Mouse (Mus musculus) layer of hippocampus, adult 11-12 months (tissue): ENCODE data around the gene Prmt7.
"Not testable (repeated sequence)": the region's sequence is repeated elsewhere in the genome, so short reads cannot be mapped to it uniquely, and the experiment has no call there.

ENCODE experiments used
- DNase-seq: peaks from one replicate; pipeline ENCODE4 v3.0.0; 2022; ENCODE audit warnings: low spot score

Gene Prmt7

DNA sequence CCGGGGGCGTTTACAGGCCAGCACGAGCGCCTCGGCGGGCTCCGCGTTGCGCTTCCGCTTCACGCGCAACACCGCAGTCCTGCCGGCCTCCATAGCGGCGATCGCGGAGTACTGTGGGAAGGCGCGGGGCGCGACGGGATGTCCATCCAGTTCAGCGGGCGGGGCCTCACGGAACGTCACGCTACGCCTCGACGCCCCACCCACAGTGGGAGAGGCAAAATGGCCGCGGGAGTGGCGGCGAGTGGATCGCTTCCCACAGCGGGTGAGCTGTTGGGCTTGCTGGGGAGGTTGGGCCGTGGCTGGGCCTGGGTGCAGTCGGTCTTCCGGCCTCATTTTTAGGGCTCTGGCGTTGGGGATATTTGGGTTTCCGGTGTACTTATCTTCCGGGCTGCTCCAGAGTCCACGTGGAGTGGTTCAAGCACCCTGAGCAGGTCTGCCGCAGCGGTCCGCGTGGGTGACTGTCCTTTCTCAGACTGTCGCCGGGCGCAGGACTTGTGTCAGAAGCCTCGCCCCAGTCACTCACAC is at the start of gene Prmt7, which contains the start of gene Slc7a6os:
Gene Prmt7 (plus strand): TSS at position 116 of the 525 bp plus-strand sequence.
Gene Slc7a6os (minus strand): TSS at position 115 of the 525 bp plus-strand sequence.
- peak; percentile 94 for DNase-seq

DNA sequence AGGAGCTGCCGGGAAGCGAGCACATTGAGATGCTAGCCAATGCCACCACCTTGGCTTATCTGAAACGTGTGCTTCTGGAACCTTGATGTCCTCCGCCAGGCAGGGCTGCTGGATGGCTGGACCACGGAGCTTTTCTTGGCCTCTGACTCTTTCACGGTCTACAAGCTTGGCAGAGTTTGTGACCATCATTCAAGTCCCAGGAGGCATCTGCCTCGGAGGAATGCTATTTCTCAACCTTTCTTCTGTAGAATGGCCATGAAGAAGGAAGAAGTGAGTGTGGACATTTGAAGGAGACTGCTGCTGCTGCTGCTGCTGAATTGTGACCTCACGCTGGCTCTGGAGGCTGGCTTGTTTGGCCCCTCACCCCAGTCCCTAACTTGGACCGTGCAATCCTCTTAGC is 47.5 kb upstream of the Prmt7 start:
- no peak for DNase-seq

DNA sequence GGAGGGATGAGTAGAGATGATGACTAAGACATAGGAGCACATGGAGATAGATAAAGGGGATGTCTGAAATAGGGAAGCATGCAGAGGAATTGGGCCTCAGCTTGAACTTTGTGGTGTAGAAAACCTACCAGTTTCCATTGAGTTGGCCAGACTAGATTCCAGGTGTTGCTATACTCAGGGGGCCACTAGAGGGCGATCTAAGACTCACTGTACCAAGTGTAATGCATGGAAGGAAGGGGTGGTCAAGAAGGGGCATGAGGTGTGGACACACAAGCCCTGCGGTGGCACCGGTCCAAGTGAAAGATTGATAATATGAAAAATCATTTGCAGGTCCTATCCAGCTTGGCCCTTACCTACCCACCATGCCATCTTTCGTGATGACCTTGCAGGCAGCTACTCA is 45.3 kb upstream of the Prmt7 start:
- peak; percentile 85 for DNase-seq

DNA sequence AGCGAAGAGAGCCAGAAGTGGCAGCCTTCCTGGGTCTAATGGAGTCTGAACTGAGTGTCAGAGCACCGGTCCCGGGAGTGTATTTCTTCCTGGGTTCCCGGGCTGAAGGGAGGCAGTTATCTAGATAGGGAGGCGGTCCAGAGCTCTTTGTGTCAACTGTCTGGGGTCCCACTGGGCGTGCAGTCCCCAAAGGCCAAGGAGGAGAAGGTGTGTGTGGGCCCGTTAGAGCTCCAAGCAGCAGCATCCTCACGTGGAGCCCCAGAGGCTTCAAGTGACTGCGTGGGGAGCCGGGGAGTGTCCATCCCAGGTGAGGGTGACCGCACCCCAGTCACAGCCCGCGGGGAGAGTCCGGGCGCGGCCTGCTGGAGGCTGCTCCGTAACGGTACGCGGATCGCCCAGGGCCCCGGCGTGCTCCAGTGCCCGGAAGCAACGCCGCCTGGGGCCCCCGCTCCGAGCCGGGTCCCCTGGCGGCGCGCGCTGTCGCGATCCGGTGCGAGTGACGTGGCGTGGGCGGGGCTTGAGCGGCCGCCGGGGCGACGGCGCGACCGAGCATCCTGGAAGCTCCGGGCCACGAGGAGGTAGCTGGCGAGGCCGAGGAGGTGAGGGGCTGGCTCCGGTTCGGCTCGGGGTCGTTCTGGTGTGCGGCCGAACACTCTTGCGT is 42.2 kb upstream of the Prmt7 start, which contains the start of gene Slc7a6:
Gene Slc7a6 (plus strand): TSS at position 502 of the 661 bp plus-strand sequence.
- DNase-seq, result peak; percentile 87

DNA sequence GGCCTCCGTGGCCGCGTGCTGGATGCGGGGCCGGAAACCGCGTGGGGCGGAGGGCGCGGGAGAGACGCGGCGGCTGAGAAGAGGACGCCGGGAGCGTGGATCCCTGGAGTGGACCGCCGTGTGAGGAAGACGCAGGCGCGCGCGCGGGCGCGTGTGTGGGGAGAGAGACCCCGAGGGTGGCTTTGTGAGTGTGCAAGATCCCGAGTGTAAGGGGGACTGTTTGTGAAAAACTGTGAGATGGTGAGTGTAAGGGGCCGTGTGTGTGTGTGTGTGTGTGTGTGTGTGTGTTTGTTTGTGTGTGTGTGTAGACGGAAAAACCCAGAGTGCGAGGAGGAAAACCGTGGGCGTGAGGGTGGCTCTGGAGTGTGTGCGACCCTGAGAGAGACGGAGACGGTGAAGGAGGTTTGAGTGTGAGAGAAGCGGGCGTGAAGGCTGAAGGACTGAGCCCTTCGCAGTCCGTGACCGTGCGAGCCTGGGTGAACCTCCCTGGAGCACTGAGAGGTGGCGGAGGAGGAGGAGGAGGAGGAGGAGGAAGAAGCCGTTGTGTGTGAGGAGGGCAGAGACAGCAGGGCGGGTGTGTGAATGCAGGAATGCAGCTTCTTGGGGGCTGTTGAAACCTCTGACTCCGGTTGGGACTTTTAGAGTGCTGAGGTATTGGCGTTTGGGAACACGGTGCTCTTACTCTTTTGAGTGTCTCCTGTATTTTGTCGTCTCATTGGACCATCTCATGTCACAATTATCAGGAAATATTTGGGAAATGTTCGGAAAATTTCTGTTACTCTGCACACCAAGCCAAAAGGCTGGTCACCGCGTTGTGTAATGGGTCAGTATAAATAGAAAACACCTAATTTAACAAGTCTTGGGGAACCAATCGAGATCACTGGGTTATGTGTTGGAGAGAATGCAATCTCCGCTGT is 41.5 kb upstream of the Prmt7 start:
- no peak for DNase-seq

DNA sequence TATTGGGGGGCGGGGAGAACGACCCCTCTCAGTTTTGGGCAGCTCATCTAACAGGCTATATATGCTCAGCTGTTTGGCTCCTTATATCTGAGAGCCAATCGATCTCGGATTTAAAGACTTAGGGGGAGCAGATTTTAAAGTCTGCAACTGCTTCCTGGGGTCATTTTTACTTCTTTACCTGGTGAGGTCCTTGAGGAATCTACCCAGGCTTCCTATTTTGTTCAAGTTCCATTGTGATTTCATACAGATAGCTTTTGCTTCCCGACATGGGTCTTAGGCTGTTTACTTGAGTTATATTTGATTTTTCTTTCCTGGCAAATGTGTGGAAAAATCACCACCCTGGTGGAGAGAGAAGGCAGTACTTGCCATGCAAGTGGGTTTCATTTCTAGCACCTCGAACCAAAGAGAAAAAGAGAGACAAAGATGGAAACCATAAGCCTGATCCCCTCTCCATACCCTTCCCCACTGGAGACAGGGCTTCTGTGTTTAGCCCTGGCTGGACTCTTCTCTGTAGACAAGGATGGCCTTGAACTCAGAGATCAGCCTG is 40.7 kb upstream of the Prmt7 start:
- no peak for DNase-seq

DNA sequence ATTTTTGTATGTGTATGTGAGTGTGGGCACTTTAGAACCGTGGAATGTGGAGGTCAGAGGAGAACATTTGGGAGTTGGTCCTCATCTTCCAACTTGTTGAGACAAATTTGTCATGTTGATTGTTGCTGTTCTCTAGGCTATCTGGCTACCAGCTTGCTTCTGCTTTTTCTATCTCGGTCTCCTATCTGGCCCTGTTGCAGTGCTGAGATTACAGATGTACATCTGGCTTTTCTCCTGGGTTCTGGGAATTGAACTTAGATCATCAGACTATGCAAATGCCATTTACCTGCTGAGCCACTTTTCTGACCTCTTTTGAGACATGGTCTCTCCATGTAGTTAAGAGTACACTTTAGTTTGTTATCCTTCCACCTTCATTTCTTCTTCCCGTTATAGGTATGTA is 37.2 kb upstream of the Prmt7 start:
- DNase-seq, result no peak

DNA sequence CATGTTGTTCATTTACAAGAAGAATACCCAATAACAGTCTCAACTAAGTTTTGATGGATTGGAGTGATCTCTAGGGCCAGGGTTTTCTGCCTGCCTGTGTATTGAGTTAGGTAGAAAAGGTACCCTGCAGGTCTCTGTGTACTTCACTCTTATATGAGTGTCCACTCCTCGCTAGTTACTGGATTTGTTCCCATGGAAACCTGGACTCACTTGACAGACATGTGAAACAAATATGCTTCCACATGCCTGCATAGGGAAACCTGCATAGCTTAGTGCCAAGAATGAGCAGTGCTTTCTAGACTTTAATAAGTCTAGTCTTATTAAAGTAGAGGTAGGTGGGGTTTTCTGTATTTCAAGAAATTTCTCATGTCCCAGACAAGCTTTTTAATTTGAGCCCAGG is 33.8 kb upstream of the Prmt7 start:
- no peak for DNase-seq

DNA sequence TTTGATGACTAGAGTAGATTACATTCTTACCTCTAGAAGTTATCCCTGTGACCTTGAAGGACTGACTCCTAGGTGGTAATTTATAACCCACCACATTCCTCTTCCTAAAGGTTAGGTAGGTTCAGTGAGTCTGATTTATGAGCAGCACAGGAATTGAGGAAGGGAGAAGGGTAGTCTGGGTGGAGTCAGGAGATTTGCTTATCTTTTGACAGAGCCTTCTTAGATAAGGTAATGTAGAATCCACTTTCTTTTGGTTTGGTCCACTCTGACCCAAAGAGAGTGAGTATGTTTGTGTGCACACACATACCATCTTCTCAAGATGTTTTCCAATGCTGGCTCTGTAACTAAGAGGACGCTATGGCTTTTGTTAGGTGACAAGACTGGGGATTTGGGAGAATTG is 33.1 kb upstream of the Prmt7 start:
- DNase-seq, result no peak

DNA sequence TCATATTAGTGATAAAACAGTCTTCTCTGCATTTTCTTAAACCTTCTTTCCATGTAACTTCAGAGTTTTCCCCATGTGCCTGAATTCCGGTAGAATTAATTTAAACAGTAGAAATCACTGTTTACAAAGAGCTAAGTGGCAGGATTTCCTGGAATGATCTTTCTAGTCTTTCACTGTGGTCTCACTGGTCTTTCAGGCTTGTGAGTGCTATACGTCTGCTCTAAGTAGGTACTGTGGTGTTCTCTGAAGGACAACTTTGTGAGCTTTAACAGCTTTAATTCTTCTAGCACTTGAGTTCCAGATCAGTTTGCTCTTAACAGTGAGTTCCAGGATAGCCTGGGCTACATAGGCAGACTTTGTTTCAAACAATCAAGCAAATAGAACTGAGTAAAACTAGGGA is 32.3 kb upstream of the Prmt7 start:
- DNase-seq, result no peak

DNA sequence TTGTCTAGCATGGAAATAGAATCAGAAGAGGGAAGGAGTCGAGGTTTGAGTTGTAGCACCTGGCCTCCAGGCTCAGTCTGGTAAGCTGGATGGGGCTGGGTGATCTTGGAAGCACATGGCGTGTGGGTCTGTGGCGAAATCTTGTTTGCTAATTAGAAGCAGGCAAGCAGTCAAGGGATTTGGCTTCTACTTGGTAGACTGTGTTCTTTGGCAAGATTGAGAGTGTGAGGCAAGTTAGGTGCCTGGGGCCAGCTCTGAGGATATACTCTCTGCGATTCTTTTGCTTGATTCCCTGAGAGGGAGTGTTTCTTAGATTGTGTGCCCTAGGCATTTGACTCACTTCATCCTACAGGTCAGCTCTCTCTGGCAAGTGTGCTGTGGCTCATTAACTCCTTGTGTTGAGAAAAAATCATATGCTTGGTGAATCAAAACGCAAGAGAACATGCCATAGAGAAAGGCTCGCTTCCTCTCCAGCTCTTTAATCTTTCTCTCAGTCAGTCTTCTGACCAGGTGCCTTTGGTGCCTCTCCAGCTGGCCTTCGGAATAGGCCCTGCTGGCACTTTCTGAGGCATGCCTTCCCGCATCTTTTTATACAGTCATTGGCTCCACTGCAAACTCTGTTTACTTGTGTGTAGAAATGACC is 25.0 kb upstream of the Prmt7 start:
- DNase-seq, result peak; percentile 44

DNA sequence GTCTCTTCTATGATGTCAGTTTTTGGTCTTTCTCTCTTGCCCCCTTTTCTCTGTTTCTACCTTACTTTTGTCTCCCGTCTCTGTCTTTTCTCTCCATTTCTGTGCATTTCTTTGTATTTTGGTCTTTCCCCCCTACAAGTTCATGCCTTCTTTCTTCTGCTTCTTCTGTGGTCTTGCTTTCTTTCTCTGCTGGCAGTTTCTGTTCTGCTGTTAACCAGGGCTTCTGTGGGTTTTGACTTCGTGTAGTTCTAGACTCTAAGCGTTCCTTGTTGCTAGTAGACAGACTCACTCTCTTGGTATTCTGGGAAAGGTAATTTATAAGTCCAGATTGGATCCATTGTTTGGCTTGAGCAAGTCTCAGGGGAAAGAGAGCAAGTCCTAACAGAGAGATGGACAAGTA is 24.3 kb upstream of the Prmt7 start:
- DNase-seq, result no peak

DNA sequence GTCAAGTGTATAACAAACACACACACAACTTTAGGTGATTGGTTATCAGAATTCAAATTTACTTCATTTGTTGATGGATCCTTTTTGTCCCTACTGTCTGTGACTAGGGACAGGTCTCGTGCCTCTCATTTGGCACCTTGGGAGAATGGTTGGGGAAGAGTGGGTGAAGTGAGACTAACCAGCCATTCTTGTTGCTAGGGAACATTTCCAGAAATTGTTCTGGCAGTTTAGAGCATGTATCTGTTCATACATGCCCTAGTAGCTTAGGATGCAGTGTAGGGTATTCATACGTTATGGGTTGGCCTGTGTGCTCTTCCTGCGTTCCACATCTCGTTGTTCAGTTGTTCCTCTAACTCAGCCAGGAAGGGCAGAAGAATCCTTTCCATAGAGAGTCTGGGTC is 21.6 kb upstream of the Prmt7 start:
- DNase-seq, result no peak

DNA sequence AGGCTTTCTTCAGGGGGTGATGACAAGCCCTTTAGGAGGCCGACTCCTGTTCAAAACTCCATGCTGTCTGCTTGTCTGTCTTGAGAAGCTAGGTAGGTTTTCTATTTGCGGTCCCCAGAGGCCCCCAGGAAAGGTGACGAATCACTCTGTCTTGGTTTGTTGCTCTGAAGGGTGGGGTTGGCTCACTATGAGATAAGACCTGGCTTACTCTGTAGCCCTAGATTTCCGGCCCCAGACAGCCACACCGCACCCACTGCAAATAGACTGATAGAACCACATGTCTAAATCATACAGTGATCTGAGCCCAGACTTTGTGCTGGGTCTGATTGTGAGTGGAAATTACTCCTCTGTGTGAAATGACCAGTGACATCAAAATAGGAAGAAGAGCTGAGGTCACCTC is 19.1 kb upstream of the Prmt7 start:
- DNase-seq, result no peak

DNA sequence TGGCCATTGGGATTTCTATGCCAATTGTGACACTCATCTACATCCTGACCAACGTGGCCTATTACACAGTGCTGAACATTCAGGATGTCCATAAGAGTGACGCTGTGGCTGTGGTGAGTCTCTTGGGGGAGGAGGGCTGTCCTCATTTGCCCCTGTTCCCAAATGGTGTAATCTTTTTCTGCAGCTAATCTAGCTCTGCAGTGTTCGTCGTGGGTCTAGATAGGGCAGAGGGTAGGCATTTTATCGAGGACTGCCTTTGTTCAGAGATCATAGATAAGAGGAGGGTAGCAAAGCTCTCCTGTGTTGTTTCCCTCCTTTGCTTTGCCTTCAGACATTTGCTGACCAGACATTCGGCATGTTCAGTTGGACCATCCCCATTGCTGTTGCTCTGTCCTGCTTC is 17.6 kb upstream of the Prmt7 start:
- DNase-seq, result no peak

DNA sequence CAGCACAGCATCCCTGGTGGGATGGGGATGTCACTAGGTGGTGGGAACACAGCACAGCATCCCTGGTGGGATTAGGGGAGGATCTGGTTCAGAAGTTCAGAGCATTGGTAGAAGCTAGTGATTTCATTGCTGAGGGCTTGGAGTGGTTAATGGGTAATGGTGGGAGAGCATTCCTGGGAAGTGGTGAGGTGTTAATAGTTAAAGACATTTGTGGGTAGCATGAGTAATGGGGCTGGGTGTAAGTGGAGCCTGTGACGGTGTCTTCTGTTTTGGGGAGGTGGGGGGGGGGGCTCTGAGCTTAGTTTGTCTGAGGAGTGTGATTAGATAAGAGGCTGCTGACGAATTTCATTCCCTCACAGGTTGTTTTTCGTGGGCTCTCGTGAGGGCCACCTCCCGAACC is 16.7 kb upstream of the Prmt7 start:
- no peak for DNase-seq

DNA sequence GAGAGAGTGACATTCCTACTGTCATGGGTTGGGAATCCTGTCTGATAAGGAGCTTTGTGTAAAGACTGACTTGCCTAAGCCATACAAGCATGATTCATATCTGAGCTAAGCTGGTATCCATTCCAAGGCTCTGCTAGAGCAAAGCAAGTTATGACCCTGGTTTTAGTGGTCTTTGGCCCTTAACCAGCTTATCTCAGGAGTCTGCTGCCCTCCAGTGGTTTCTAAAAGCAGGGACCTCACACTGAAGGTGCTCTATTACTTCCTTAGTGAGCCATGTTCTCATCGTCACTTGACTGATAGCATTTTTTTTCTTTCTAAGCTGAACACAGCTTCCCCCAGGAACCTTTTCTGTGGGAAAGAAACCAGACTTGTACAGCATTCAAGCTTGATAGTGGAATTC is 12.0 kb upstream of the Prmt7 start:
- DNase-seq, result peak; percentile 35

DNA sequence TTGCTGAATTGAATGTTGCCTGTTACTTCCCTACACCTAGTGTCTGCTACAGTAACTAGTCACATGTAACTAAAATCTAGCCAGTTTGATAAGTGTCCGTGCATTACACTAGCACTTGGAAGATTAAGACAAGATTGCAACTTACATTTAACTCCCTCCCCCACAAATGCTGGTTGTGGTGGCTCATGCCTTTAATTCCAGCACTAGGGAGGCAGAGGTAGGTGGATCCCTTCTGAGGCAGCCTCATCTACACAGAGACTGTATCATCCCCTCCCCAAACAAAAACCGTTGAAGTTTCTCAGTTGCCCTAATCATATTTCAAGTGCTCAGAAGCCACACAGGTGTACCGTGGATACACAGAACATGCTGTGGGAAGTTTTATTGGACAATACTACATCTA is 11.1 kb upstream of the Prmt7 start:
- not testable (repeated sequence) for DNase-seq

DNA sequence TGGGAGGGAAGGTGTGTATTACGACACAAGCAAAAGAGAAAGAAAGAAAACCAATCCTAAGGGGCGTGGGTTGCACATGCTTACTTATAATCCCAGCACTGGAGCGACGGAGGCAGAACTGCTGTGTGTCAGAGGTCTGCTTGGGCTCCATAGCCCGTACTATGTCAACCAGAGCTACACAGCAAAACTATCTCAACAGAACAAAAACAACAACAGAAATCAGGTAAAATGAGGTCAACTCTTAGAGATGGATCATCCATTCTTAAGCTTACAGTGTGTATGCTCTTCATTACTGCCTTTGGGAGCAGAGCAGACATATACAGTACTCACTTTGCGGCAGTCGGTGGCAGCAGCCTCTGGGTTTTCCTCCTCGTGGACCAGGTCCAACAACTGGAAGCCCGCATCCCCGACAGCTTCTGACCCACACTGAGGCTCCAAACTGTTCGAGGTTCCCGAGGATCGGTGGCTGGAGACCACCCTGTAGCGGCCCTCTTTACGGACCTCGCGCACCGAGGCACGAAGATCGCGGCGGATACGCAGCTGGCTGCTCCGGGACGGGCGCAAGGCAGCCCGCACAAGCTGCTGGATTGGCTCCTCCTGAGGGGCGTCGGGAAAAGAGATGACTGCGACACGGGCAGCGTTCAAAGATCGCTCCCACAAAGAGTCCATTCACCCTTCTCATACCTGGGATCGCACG is 553 bp upstream of the Prmt7 start:
- no peak for DNase-seq

DNA sequence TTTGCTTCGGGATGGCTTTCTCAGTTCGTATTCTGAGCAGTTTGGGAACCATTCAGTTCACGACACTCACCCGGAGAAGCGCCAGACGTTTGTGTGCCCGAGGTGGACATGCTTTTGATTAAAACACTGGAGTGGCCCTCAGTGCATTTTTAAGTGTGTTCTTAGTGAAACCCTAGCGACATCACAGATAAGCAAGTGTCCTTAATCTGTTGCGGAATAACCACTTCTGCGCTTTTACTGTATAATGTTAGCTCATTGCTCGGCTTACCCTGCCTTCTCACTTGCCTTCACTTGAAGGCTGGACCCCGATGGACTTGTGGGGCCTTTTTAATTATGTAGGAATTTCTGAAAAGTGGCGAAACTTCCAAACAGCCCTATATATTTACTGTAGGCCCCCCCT is 685 bp downstream of the Prmt7 start:
- DNase-seq, result no peak

DNA sequence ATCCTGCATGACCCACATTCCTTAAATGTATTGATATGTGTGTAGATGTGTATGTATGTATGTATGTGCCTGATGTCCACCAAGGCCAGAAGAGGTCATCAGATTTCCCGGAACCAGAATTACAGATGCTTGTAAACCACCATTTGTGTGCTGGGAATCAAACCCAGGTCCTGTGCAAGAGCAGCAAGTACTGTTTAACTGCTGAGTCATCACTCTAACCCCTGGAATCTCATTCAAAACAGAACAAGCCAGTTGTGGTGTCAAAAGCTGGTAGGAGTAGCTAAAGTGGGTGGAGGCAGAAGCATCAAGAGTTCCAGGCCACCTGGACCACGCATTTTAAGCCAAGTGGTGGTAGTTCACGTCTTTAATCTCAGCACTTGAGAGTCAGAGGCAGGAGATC is 3.2 kb downstream of the Prmt7 start:
- no peak for DNase-seq

DNA sequence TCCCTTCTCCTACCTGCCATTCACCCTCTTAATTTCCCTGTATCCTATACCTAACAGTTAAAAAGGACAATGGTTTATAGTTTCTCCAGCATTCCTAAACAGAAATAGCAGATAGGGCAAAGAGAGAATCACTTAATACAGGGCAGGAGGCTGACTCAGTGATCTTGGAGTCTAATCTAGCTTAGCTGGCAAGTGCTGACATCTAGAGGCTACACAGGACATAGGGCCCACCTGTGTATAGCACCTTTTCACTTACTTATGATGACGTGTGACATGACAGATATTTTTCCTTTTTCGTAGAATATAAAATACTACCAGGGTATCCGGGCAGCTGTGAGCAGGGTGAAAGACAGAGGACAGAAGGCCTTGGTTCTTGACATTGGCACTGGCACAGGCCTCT is 8.9 kb downstream of the Prmt7 start:
- no peak for DNase-seq
